Mouse (Mus musculus) ES-E14 (cell line): Measurements from ENCODE around the gene Anapc5. TPM values are rescaled to one million over a fixed set of nuclear protein-coding genes. Genes with fewer than 3 reads are reported as not detected.

Experiments
- DNase-seq: peaks from one replicate; pipeline ENCODE4 v3.0.0-alpha.2; 2013; ENCODE audit warnings: low read depth, low spot score
- H3K27ac ChIP-seq: 2 replicates; pipeline ENCODE4 v1.5.1; 2012; ENCODE audit warnings: low read depth, mild to moderate bottlenecking, low read length, moderate library complexity, mixed read lengths; ENCODE audit not compliant: poor library complexity, insufficient read depth, severe bottlenecking
- H3K36me3 ChIP-seq: 2 replicates; pipeline ENCODE4 v1.6.1; 2012; ENCODE audit warnings: mild to moderate bottlenecking, low read length, moderate library complexity, mixed read lengths; ENCODE audit not compliant: control insufficient read depth, poor library complexity, insufficient read depth, severe bottlenecking
- H3K4me1 ChIP-seq, 2 experiments: fragments of 150-350 bp in 1 of 2; sonication (generic) in 1 of 2; 2 replicates each; pipeline ENCODE4 v1.6.1; 2012; ENCODE audit warnings: low read length in 2 of 2, mild to moderate bottlenecking in 1 of 2, mixed read lengths in 1 of 2; ENCODE audit not compliant: control insufficient read depth in 2 of 2, insufficient read depth in 2 of 2, poor library complexity in 1 of 2
- H3K4me3 ChIP-seq, 2 experiments: fragments of 150-350 bp in 1 of 2; sonication (generic) in 1 of 2; 2 replicates each; pipeline ENCODE4 v1.5.1; 2012; ENCODE audit warnings: low read length in 2 of 2, low read depth in 1 of 2, mild to moderate bottlenecking in 1 of 2, mixed read lengths in 1 of 2; ENCODE audit not compliant: insufficient read depth in 1 of 2, poor library complexity in 1 of 2, severe bottlenecking in 1 of 2
- H3K9ac ChIP-seq: 2 replicates; pipeline ENCODE4 v1.6.1; 2012; ENCODE audit warnings: low read depth, mild to moderate bottlenecking, low read length, mixed read lengths; ENCODE audit not compliant: poor library complexity, insufficient read depth, severe bottlenecking
- H3K9me3 ChIP-seq: fragments of 150-350 bp; sonication (generic); 2 replicates; pipeline ENCODE4 v1.6.1; 2012; ENCODE audit warnings: low read depth, mild to moderate bottlenecking, low read length; ENCODE audit not compliant: control insufficient read depth, insufficient read depth
- CHD2 ChIP-seq: IDR thresholded peaks from 2 replicates; pipeline ENCODE4 v1.6.1; 2014; ENCODE audit warnings: mild to moderate bottlenecking, low read depth, low read length, inconsistent platforms
- HCFC1 ChIP-seq: IDR thresholded peaks from 2 replicates; pipeline ENCODE4 v1.6.1; 2012; ENCODE audit warnings: low read length, inconsistent platforms, borderline replicate concordance; ENCODE audit not compliant: insufficient read depth
- MAFK ChIP-seq: IDR thresholded peaks from 2 replicates; pipeline ENCODE4 v1.6.1; 2014; ENCODE audit warnings: mild to moderate bottlenecking, low read depth, low read length, inconsistent platforms; ENCODE audit not compliant: insufficient read depth
- ZC3H11A ChIP-seq: IDR thresholded peaks from 2 replicates; pipeline ENCODE4 v1.6.1; 2012; ENCODE audit warnings: low read depth, mild to moderate bottlenecking, inconsistent platforms, low read length, borderline replicate concordance
- ZNF384 ChIP-seq: IDR thresholded peaks from 2 replicates; pipeline ENCODE4 v1.6.1; 2012; ENCODE audit warnings: low read depth, low read length, inconsistent platforms
- in situ Hi-C, 2 experiments: fragments of 600-800 bp; cut with MboI; formaldehyde crosslinking; loops; one replicate each; pipeline ENCODE4 v1.15.1; 2025; ENCODE audit warnings: low sequenced_read_pairs in 2 of 2, inconsistent platforms in 1 of 2; ENCODE audit not compliant: unreplicated experiment in 2 of 2
- total RNA-seq: library from RNA; depleted of rRNA; stranded (reverse); fragments of 300-350 nt; gene quantifications from 2 replicates; pipeline ENCODE4 v1.2.3, GENCODE M21; 2012

The Anapc5 gene
- total RNA-seq, 1 experiment = 285 TPM

- Histone ChIP-seq H3K4me3 (no peak overlapping the region), H3K4me1 (no peaks in the 10 kb centered on the region; a peak in 1 of 4 replicates), H3K9me3 (no peaks in the 10 kb centered on the region), H3K36me3 (no peaks in the 10 kb centered on the region), H3K27ac (no peak overlapping the region), H3K9ac (no peak overlapping the region)
- in situ Hi-C loops = no loop called here
- TF ChIP-seq ZNF384 (no peak), HCFC1 (no peak), MAFK (no peak), ZC3H11A (no peak), CHD2 (no peak)
- no peak for DNase-seq
Measured at GRCm38 (mm10) chr5:122832536-122832935, 11.4 kb upstream of the Anapc5 start.

GRCm38 (mm10) chr5:122825099-122825498 is 4.0 kb upstream of the Anapc5 start:
- DNase-seq = no peak
- Histone ChIP-seq H3K36me3 (no peaks in the 10 kb centered on the region), H3K9me3 (no peaks in the 10 kb centered on the region), H3K27ac (no peak overlapping the region), H3K4me1 (no peaks in the 10 kb centered on the region), H3K9ac (no peak overlapping the region; the same call in 1 of the 2 replicates), H3K4me3 (peak overlapping the region in 1 of 2 experiments; percentile 10; a peak in 1 of 4 replicates)
- in situ Hi-C loops = no loop called here
- peak; percentile 67 for TF ChIP-seq ZNF384
- no peak for TF ChIP-seq MAFK
- TF ChIP-seq CHD2 = peak; percentile 43; the same call in 1 of the 2 replicates
- TF ChIP-seq HCFC1 = peak; percentile 73; the same call in 1 of the 2 replicates

- TF ChIP-seq CHD2 = no peak
- Histone ChIP-seq H3K27ac (no peak overlapping the region), H3K4me3 (no peak overlapping the region), H3K9ac (no peak overlapping the region; the same call in 1 of the 2 replicates), H3K36me3 (peaks cover under 1% of the 10 kb centered on the region), H3K9me3 (no peaks in the 10 kb centered on the region), H3K4me1 (no peaks in the 10 kb centered on the region)
- no peak for DNase-seq
- in situ Hi-C loops = no loop called here
Measured at GRCm38 (mm10) chr5:122824450-122824849, 3.3 kb upstream of the Anapc5 start.

- Histone ChIP-seq H3K4me1 (no peaks in the 10 kb centered on the region), H3K9me3 (no peaks in the 10 kb centered on the region), H3K36me3 (peaks cover 3% of the 10 kb centered on the region), H3K27ac (no peak overlapping the region; the same call in 1 of the 2 replicates), H3K9ac (no peak overlapping the region), H3K4me3 (no peak overlapping the region)
- peak; percentile 34 for DNase-seq
- in situ Hi-C loops = no loop called here
- TF ChIP-seq ZC3H11A = no peak
- no peak for TF ChIP-seq CHD2
- no peak for TF ChIP-seq MAFK
- TF ChIP-seq HCFC1 = no peak
- TF ChIP-seq ZNF384 = peak; percentile 30; the same call in 1 of the 2 replicates
Measured at GRCm38 (mm10) chr5:122823976-122824375, 2.8 kb upstream of the Anapc5 start.

GRCm38 (mm10) chr5:122822441-122822840 is 1.3 kb upstream of the Anapc5 start:
- no peak overlapping the region for H3K27ac ChIP-seq
- TF ChIP-seq HCFC1 = no peak
- no peak for TF ChIP-seq CHD2
- no peak for TF ChIP-seq ZNF384
- no peak for TF ChIP-seq MAFK
- no peak for TF ChIP-seq ZC3H11A
- H3K4me1 ChIP-seq = no peaks in the 10 kb centered on the region
- no peak overlapping the region for H3K4me3 ChIP-seq
- in situ Hi-C loops = no loop called here
- DNase-seq = no peak
- H3K36me3 ChIP-seq = peaks cover 16% of the 10 kb centered on the region
- H3K9me3 ChIP-seq = no peaks in the 10 kb centered on the region
- no peak overlapping the region for H3K9ac ChIP-seq
